7 mouse cellular contexts compared by ENCODE assay signal in genomic region chr3:87562370-87562769, GRCm38 (mm10). TPM values are rescaled to one million over a fixed set of nuclear protein-coding genes. Genes with fewer than 3 reads are reported as not detected.
DNase-seq lines count a peak whose midpoint lies in the region; ATAC-seq and TF ChIP-seq lines count a peak whose summit lies in the region.

No protein-coding gene starts in this region.

- H3K9me3 ChIP-seq in E14TG2a.4 (ENCODE audit: low read length) = no peaks in the 10 kb centered on the region

- 2% methylated on average over 6 of the region's 6 CpGs for WGBS in small intestine, adult 2 months

- H3K36me3 ChIP-seq in E14TG2a.4 (ENCODE audit: insufficient read depth, low read length) = no peaks in the 10 kb centered on the region
- no peaks in the 10 kb centered on the region for H3K36me3 ChIP-seq in small intestine, adult 2 months (ENCODE audit: control insufficient read depth, insufficient read depth, low read length)

- no peak for TF ChIP-seq POLR2A in small intestine, adult 2 months (IDR thresholded peaks at IDR 0.05; ENCODE audit: low read depth, low read length)

- ATAC-seq in common myeloid progenitor, adult 5-6 weeks (replicated peaks; ENCODE audit: low read depth, poor library complexity, severe bottlenecking) = peak; percentile 82

- TF ChIP-seq CTCF in E14TG2a.4 (conservative IDR thresholded peaks at IDR 0.05; ENCODE audit: low read length) = peak; percentile 94
- peak; percentile 88; the same call in 1 of the 2 replicates for TF ChIP-seq CTCF in small intestine, adult 2 months (IDR thresholded peaks at IDR 0.05; ENCODE audit: extremely low read depth, insufficient read length, insufficient replicate concordance, low read depth, low read length)

- H3K27me3 ChIP-seq in E14TG2a.4 (ENCODE audit: insufficient read depth, low read length) = 0 out of 2 replicates have a peak, but pooled peaks cover 4% of the 10 kb centered on the region
- no peaks in the 10 kb centered on the region for H3K27me3 ChIP-seq in small intestine, adult 2 months (ENCODE audit: control insufficient read depth, insufficient read depth, low read length)

- no peak overlapping the region for H3K4me3 ChIP-seq in E14TG2a.4 (replicated peaks; ENCODE audit: low read length)
- H3K4me3 ChIP-seq in small intestine, adult 2 months (ENCODE audit: low read depth, low read length) = no peak overlapping the region

- H3K27ac ChIP-seq in small intestine, adult 2 months (ENCODE audit: insufficient read depth, low read depth, low read length) = no peak overlapping the region

- DNase-seq in adipocyte (ENCODE audit: low spot score) = peak; percentile 93
- peak; percentile 70 to 84 for DNase-seq in heart, adult 9 months (ENCODE audit: low spot score in 2 of 2)
- DNase-seq in layer of hippocampus, adult 8-10 months (ENCODE audit: low spot score in 2 of 2) = peak; percentile 82 to 96
- DNase-seq in lung, postnatal 14 days = peak; percentile 92

- H3K4me1 ChIP-seq in E14TG2a.4 (replicated peaks; ENCODE audit: low read depth, low read length) = peaks cover 31% of the 10 kb centered on the region
- H3K4me1 ChIP-seq in small intestine, adult 2 months (ENCODE audit: control insufficient read depth, insufficient read depth, insufficient read length, low read length) = peaks cover 15% of the 10 kb centered on the region

RNA-seq across cellular contexts. Expression of gene Etv3, which starts 37.2 kb away (rescaled TPM):
- total RNA-seq in common myeloid progenitor, adult 5-6 weeks (2017) = 13.1 and 13.3 TPM in 2 replicates
- 10 to 100 TPM; 24.2 to 26.8 (median 25.4) TPM for total RNA-seq in layer of hippocampus, adult 8-10 months (2022)
- 10.6 and 19.9 TPM in 2 replicates for polyA plus RNA-seq in small intestine, adult 2 months (2012; rRNA removed)

RNA-seq across cellular contexts. Expression of gene Arhgef11, which starts 55.0 kb away (rescaled TPM):
- total RNA-seq in common myeloid progenitor, adult 5-6 weeks (2017) = 6.0 and 7.9 TPM in 2 replicates
- 10 to 100 TPM; 55.1 to 68.0 (median 58.4) TPM for total RNA-seq in layer of hippocampus, adult 8-10 months (2022)
- polyA plus RNA-seq in small intestine, adult 2 months (2012; rRNA removed) = 12.7 and 32.4 TPM in 2 replicates
